Mouse (Mus musculus): ENCODE results near the gene Ctc1.

DNA sequence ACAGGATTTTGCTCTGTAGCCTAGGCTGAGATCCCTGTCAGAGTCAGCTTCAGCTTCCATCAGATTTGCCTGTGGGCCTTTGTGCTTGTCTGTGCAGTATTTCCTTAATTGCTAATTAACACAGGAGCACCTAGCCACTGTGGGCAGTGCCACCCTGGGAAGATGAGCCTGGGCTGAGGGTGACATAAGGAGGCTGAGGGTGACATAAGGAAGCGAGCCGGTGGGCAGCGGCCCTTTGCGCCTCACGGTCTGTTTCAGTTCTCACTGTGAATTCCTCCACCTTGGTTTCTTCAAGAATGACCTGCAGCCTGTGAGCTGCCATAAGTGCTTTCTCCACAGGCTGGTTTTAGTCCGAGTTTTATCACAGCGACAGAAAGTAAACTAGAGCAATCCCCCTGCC is 65.9 kb downstream of the Ctc1 start:
- TF ChIP-seq CTCF (IDR thresholded peaks at IDR 0.05) (no peak), EP300 (IDR thresholded peaks at IDR 0.05; ENCODE audit: insufficient read depth, low read depth, low read length) (no peak)
